Mouse (Mus musculus) cerebellum, adult 2 months (tissue): ENCODE measurements around the gene Iqsec3.

ENCODE experiments used
- CTCF ChIP-seq: fragments of 200-500 bp; IDR thresholded peaks from 2 replicates; pipeline ENCODE4 v1.5.1; 2011; ENCODE audit warnings: low read depth, mild to moderate bottlenecking, control low read depth, low read length, moderate library complexity, borderline replicate concordance; ENCODE audit not compliant: insufficient read depth
- POLR2A ChIP-seq: fragments of 200-500 bp; IDR thresholded peaks from 2 replicates; pipeline ENCODE4 v1.6.1; 2011; ENCODE audit warnings: low read length, control low read depth, borderline replicate concordance; ENCODE audit not compliant: insufficient read depth

GRCm38 (mm10) chr6:121462628-121463340, 10.7 kb downstream of the Iqsec3 start:
- TF ChIP-seq CTCF (no peak), POLR2A (no peak)
